Mouse (Mus musculus): ENCODE results near the gene Rhot1. TPM values are rescaled to one million over a fixed set of nuclear protein-coding genes. Genes with fewer than 3 reads are reported as not detected.

Gene Rhot1
- polyA plus RNA-seq (2012; rRNA removed), result 53.2 and 54.1 TPM in 2 replicates

DNA sequence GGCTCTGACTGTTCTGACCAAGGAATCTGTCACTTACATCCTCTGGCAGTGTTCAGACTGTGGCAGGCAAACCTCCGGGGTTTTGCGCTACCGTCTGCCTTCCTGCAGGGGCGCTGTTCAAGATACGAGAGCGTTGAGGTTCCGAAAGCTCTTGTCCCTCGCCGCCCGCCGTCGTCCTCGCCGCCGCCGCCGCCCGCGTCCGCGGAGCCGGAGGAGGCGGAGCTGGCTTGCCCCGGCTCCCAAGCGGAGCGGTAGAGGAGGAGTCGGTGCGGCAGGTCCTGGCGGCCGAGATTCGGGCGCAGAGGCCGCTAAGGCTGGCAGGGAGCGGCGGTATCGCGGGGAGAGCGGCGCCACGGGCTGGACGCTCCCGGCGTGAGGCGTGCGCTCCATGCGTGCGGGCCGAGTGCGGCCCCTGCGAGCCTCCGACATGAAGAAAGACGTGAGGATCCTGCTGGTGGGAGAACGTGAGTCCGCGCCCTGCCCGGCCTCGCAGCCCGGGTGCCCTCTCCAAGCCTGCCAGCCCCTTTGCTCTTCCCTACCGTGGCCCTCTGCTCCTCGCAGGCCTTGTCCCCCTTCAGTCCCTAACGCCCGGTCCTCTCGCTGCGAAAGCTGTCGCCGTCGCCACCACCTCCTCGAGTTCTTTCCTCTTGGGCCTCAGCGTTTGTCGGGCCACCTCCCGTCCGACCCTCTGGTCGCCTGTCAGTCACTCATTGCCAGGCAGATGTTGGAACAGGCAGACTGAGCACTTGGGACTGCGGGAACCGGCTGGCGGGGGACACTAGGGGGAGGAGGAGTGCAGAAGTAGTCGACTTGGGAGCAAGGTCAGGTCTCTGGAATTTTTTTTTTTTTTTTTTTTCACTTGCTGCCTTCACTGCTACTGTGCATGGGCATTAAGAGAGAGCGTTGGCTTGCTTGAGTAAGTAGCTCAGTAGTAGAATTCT, at the start of gene Rhot1:
Gene Rhot1, plus strand, starts transcription at position 160 of the 941 bp plus-strand sequence.
- peak; percentile 81 for TF ChIP-seq CTCF (IDR thresholded peaks at IDR 0.05; ENCODE audit: extremely low read depth, insufficient read depth, low read length)
- peak; percentile 33; the same call in 1 of the 2 replicates for TF ChIP-seq POLR2A (IDR thresholded peaks at IDR 0.05; ENCODE audit: extremely low read depth, insufficient read depth, low read length)
- Histone ChIP-seq H3K27ac (ENCODE audit: insufficient read depth, low read length) (peak within 1 kb of the TSS; percentile 30), H3K4me3 (ENCODE audit: insufficient read depth, low read length) (peak within 1 kb of the TSS; percentile 100), H3K4me1 (ENCODE audit: control insufficient read depth, insufficient read depth, low read length) (no peaks in the 10 kb centered on the region)

DNA sequence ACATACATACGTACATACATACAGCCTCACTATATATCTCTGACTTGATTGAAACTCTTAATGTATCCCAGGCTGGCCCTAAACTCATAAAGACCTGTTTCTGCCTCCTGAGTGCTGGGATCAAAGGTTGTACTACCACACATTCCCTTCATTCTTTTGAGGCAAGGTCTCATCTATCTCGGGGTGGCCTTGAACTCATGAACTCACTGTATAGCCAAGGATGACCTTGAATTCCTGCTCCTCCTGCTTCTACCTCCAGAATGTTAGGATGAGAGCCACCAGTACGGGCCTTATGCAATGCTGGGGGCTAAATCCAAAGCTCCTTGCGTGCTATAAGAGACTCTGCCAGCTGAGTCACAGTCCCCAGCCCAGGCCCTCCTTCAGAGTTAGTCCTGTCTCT, 47.8 kb upstream of the Rhot1 start:
- H3K4me3 ChIP-seq (ENCODE audit: insufficient read depth, low read length), result no peak overlapping the region
- TF ChIP-seq POLR2A (IDR thresholded peaks at IDR 0.05; ENCODE audit: extremely low read depth, insufficient read depth, low read length) (no peak), CTCF (IDR thresholded peaks at IDR 0.05; ENCODE audit: extremely low read depth, insufficient read depth, low read length) (no peak)
- no peaks in the 10 kb centered on the region for H3K4me1 ChIP-seq (ENCODE audit: control insufficient read depth, insufficient read depth, low read length)
- H3K27ac ChIP-seq (ENCODE audit: insufficient read depth, low read length), result no peak overlapping the region

DNA sequence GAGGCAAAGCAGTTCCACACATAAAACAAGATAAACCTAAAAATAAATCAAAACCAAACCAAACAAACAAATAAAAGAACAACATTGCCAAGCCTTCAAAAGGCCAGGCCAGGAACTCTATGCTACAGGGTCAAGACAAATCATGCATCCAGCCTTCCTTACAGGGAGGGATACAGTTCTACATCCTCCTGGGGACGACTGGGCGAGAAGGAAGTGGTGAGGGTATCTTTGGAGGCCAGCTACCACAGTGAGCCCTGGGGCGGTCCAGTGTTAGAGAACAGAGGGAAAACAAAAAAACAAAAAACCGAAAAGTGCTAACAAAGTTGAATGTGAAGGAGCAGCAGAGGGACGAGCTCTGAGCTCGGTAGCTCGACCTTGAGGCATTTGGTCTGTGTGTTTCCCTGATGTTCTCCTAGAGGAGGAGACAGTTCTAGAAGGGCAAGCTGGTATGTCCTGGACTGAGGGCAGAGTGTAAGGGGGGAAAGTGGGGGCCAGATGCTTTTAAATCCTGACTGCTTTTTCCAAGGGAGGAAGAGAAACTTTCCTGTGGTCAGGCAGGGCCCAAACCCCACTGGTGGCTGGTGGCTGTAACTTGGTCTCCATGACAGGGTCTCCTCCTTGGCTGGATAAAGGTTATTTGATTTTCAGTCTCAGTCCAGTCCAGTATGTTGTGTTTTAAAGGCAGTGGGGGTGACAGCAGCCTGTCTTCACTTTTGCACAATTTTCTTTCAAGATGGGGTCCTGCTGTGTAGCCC, 45.3 kb upstream of the Rhot1 start:
- Histone ChIP-seq H3K4me3 (ENCODE audit: insufficient read depth, low read length) (no peak overlapping the region), H3K4me1 (ENCODE audit: control insufficient read depth, insufficient read depth, low read length) (no peaks in the 10 kb centered on the region), H3K27ac (ENCODE audit: insufficient read depth, low read length) (no peak overlapping the region)
- TF ChIP-seq POLR2A (IDR thresholded peaks at IDR 0.05; ENCODE audit: extremely low read depth, insufficient read depth, low read length), result no peak
- TF ChIP-seq CTCF (IDR thresholded peaks at IDR 0.05; ENCODE audit: extremely low read depth, insufficient read depth, low read length), result no peak

DNA sequence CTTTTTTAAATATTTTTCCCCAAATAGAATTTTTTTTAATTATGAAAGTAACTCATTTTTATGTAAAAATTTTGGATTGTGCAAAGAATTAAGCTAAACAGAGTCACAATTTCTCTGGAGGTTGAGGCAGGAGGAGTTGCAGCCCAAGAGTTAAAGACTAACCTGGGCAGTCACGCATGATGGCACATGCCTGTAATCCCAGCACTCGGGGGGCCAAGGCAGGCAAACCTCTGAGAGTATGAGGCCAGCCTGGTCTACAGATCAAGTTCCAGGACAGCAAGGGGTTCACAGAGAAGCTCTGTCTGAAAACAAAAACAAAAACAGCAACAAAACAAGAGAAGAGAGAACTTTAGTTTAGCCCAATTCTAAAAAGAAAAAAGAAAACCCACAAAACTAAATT, 44.6 kb upstream of the Rhot1 start:
- TF ChIP-seq CTCF (IDR thresholded peaks at IDR 0.05; ENCODE audit: extremely low read depth, insufficient read depth, low read length) (no peak), POLR2A (IDR thresholded peaks at IDR 0.05; ENCODE audit: extremely low read depth, insufficient read depth, low read length) (no peak)
- H3K4me3 ChIP-seq (ENCODE audit: insufficient read depth, low read length), result no peak overlapping the region
- no peaks in the 10 kb centered on the region for H3K4me1 ChIP-seq (ENCODE audit: control insufficient read depth, insufficient read depth, low read length)
- H3K27ac ChIP-seq (ENCODE audit: insufficient read depth, low read length), result no peak overlapping the region

DNA sequence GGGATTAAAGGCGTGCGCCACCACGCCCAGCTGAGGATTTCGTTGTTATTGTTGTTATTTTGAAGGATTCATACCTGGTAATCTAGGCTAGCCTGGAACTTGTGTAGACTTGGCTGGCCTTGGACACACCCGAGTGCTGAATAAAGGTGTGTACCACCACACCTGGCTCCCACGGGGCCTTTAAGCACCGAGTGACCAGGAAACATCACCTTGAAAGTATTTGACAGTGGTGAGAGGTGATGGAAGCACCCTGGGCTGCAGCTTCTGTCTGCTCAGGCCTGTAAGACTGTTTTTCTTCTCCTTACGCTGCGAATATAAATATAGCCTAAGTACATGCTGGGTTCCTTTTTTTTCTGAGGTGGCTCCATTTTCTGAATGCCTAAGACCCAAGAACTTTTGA, 40.7 kb upstream of the Rhot1 start:
- no peak for TF ChIP-seq CTCF (IDR thresholded peaks at IDR 0.05; ENCODE audit: extremely low read depth, insufficient read depth, low read length)
- TF ChIP-seq POLR2A (IDR thresholded peaks at IDR 0.05; ENCODE audit: extremely low read depth, insufficient read depth, low read length), result no peak
- H3K4me3 ChIP-seq (ENCODE audit: insufficient read depth, low read length), result no peak overlapping the region
- no peaks in the 10 kb centered on the region for H3K4me1 ChIP-seq (ENCODE audit: control insufficient read depth, insufficient read depth, low read length)
- H3K27ac ChIP-seq (ENCODE audit: insufficient read depth, low read length), result no peak overlapping the region

DNA sequence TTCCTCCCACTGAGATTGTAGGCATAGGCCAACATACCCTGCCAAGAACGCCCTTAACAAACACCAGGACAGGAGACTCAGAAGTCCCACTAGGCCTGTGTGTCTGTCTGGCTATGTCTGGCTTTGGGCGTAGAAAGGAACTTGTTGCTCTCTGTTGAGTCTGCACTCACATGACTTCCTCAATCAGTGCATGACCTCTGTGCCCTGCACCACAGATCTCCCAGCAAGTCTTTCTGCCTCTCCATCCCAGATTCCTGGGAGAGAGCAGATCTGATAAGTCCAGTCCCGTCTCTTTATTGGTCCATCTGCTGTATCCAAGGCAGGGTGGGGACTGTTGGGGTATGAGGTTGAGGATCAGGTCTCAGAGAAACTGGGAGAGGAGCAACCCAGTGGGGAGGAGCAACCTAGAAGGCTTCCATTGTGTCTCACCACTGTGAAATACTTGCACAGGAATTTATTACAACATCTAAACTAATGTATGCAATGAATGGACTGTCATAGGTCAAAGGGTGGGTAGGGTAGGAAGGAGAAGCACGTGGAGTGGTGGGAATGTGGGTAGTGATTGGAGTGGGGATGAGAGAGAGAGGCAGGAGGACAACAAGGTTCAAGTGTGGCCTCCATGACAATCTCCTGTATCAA, 40.1 kb upstream of the Rhot1 start:
- TF ChIP-seq CTCF (IDR thresholded peaks at IDR 0.05; ENCODE audit: extremely low read depth, insufficient read depth, low read length), result no peak
- TF ChIP-seq POLR2A (IDR thresholded peaks at IDR 0.05; ENCODE audit: extremely low read depth, insufficient read depth, low read length), result no peak
- Histone ChIP-seq H3K4me3 (ENCODE audit: insufficient read depth, low read length) (no peak overlapping the region), H3K4me1 (ENCODE audit: control insufficient read depth, insufficient read depth, low read length) (no peaks in the 10 kb centered on the region), H3K27ac (ENCODE audit: insufficient read depth, low read length) (no peak overlapping the region)

DNA sequence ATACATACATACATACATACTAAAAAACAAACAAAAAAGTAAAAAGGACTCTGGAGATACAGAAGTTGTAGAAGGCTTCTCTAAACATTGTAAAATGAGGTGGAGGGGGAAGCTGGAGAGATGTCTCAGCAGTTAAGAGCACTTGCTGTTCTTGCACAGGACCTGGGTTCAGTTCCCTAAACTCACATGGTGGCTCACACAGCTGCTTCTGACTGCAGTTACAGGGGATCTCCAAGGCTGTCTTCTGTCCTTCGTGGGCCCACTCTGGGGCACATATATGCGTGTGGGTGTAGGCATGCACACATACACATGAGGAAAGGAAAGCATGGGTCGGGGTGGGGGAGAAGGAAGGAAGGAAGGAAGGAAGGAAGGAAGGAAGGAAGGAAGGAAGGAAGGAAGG, 39.2 kb upstream of the Rhot1 start:
- no peak overlapping the region for H3K4me3 ChIP-seq (ENCODE audit: insufficient read depth, low read length)
- no peak for TF ChIP-seq POLR2A (IDR thresholded peaks at IDR 0.05; ENCODE audit: extremely low read depth, insufficient read depth, low read length)
- no peak for TF ChIP-seq CTCF (IDR thresholded peaks at IDR 0.05; ENCODE audit: extremely low read depth, insufficient read depth, low read length)

DNA sequence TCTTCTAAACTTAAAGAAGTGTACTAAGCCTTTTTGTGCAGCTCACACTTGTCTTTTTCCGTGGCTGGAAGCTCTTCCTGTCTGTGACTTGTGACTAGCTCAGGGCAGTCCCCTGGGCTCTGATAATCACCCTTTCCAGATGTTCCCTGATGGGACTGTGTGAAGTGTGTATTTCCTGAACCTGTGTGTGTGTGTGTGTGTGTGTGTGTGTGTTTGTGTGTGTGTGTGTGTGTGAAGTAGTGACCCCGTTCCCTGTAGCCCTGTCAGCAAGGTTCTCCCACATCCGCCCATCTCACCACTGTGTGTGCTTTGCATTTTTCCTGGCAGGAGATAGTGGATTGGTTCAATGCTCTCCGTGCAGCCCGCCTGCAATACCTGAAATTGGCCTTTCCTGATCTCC, 38.5 kb upstream of the Rhot1 start:
- Histone ChIP-seq H3K27ac (ENCODE audit: insufficient read depth, low read length) (no peak overlapping the region), H3K4me1 (ENCODE audit: control insufficient read depth, insufficient read depth, low read length) (no peaks in the 10 kb centered on the region), H3K4me3 (ENCODE audit: insufficient read depth, low read length) (no peak overlapping the region)
- TF ChIP-seq POLR2A (IDR thresholded peaks at IDR 0.05; ENCODE audit: extremely low read depth, insufficient read depth, low read length) (no peak), CTCF (IDR thresholded peaks at IDR 0.05; ENCODE audit: extremely low read depth, insufficient read depth, low read length) (no peak)

More for the DNA sequence above, 39.2 kb upstream of the Rhot1 start:
- Histone ChIP-seq H3K27ac (ENCODE audit: insufficient read depth, low read length) (no peak overlapping the region), H3K4me1 (ENCODE audit: control insufficient read depth, insufficient read depth, low read length) (no peaks in the 10 kb centered on the region)

DNA sequence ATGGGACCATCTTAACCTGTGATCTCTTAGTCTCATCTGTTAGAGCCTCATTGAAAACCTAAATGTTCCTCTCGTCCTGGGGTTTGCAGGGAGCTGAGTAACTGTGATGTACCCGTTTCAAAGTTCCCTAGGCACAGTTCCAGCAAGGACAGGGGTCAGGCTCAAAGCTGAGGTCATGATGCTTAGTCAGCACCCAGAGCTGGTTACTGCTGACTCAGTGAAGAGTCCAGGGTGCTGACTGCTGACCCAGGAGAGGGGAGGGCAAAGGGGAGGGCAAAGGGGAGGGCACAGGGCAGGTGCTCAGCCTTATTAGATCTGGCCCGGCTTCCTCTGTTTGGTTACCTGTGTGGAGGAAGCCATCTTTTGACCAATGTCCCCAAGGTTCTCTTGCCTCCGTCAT, 36.9 kb upstream of the Rhot1 start:
- TF ChIP-seq CTCF (IDR thresholded peaks at IDR 0.05; ENCODE audit: extremely low read depth, insufficient read depth, low read length) (no peak), POLR2A (IDR thresholded peaks at IDR 0.05; ENCODE audit: extremely low read depth, insufficient read depth, low read length) (no peak)
- H3K4me1 ChIP-seq (ENCODE audit: control insufficient read depth, insufficient read depth, low read length), result no peaks in the 10 kb centered on the region

More for the DNA sequence above, 36.9 kb upstream of the Rhot1 start:
- Histone ChIP-seq H3K27ac (ENCODE audit: insufficient read depth, low read length) (no peak overlapping the region), H3K4me3 (ENCODE audit: insufficient read depth, low read length) (no peak overlapping the region)
